Mouse (Mus musculus) common myeloid progenitor, adult 5-6 weeks (primary cell): ENCODE results near the gene Ifrd2. TPM values are rescaled to one million over a fixed set of nuclear protein-coding genes. Genes with fewer than 3 reads are reported as not detected.

ENCODE experiments used
- ATAC-seq: replicated peaks from 2 replicates; pipeline ENCODE4 v1.8.0; 2016; ENCODE audit warnings: low read depth, mild to moderate bottlenecking, moderate TSS enrichment, inconsistent platforms; ENCODE audit not compliant: poor library complexity, severe bottlenecking
- total RNA-seq: library from RNA; stranded (forward); fragments of 200-1000, 187-1606 nt; gene quantifications from 2 replicates; pipeline ENCODE4 v1.2.3, GENCODE M21; 2017

The Ifrd2 gene
- total RNA-seq, 1 experiment from 2014 or later, result 59.7 TPM

- no peak for ATAC-seq
Measured at GRCm38 (mm10) chr9:107631311-107631826, 43.9 kb downstream of the Ifrd2 start.

DNA sequence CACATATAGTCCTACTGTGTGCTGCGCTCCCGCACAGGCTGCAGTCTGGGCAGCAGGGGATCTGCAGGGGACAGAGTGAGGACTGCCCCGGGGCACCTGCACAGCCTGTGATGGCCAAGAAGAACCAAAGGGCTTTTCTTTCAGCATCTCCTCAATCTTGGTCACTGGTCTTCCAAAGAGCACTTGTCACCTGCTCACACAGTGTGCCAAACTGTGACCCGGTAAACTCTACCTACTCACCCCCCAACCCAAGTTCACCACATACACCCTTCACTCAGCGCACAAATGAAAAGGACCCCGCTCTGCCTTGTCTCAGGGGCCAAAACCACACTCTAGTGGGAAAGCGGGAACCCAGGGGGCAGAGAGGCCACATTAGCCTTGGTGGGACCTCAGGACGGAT lies 44.4 kb downstream of the Ifrd2 start:
- no peak for ATAC-seq

- peak; percentile 29 for ATAC-seq
Measured at GRCm38 (mm10) chr9:107632478-107632877, 45.0 kb downstream of the Ifrd2 start.

DNA sequence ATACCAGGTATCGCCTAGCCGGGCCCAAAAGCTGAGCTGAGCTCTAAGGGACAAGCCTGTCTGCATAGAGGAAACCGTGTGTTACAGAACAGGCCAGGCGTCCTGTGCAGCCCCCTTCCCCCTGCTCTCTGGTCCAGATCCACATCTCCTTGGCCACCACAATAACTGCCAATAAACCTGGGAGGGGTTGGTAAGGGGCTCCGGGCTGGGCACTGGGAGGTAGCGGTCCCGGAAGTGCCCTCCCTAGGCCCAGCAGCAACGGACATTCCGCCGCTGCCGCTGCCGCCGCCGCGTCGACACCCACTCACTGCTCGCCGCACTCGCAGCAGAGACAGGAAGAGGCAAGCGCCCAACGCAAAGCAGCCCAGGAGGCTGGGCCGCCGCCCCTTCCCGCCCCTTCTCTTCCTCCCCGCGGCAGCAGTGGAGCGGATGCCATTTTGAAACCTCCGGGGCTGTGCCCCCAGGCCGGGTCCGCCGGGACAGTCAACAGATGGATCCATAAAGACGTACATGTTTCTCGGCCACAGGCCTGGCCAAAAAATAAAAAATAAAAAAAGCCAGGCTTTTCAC lies 45.7 kb downstream of the Ifrd2 start:
- peak; percentile 61 for ATAC-seq

DNA sequence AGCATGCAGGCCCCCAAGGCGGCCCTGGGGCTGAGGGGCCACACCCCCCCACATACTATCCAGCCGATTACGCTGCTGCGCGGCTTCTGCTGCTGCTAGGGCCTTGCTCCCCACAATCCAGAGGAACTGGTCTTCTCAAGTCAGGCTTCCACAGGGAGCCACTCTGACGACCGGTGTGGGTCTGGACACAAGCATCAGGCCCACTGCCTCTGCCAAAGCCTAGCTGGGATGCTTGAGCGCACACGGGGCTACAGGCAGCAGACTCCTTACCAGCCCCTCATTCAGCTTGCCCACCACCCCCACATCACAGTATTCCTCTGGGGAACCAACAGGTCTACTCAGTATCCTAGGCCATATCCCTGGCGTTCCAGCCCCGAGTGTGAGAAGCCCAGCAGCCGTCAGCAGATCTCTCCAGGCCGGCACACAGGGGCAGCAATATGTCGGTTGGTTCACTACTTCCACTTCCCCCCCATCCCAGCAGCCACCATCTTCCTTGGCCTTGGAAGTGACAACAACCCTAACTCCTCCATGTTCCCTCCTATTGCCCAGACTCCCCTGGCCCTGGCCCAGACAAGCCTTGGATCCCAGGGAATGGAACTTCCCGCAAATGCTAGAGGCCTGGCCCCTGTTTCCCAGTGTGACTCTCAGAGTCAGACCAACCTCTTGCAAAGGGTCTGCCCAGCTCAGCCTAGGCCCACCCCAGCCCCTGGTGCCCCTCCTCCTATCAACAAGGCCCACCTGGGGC lies 46.4 kb downstream of the Ifrd2 start:
- ATAC-seq, result no peak

- no peak for ATAC-seq
Measured at GRCm38 (mm10) chr9:107634406-107635278, 47.2 kb downstream of the Ifrd2 start.

DNA sequence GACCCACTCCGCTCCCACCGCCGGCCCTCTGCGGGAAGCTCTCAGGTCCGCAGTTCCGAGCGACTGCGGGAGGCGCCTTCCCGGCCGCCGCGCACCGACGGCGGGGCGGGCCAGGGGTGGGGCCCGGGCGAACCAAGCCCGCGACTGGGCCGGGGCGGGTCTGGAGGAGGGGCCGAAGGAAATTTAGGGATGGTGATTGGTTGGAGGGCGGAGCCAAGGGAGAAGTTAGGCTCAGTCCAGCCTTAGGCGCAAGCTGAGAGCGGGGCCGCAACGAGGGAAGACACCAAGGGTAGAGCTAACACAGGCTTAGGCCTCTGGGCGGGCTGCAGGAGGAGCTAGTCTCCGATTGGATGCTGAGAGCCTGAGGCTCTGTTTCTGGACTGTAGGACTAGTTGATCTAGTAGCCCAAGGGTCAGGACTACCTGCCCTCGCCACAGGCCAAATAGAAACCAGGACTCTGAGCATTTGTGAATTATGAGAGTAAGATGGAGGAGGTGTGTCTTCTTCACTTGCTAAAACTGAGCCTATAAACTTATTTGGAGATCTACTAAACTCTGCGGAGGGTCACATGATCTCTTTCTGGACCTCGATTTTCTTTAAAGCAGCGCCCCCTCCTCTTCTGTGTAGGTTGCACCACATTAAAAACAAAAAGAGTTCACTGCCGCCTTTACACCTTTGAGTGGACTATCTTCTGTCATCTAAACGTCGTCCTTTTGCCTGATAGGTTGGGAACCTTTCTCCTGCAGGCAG lies 48.0 kb downstream of the Ifrd2 start, which contains the start of gene Gnai2:
Gene Gnai2 (minus strand): TSS at position 89 of the 750 bp plus-strand sequence.
- ATAC-seq, result peak; percentile 74

- ATAC-seq, result no peak
Measured at GRCm38 (mm10) chr9:107637070-107637469, 49.6 kb downstream of the Ifrd2 start.

DNA sequence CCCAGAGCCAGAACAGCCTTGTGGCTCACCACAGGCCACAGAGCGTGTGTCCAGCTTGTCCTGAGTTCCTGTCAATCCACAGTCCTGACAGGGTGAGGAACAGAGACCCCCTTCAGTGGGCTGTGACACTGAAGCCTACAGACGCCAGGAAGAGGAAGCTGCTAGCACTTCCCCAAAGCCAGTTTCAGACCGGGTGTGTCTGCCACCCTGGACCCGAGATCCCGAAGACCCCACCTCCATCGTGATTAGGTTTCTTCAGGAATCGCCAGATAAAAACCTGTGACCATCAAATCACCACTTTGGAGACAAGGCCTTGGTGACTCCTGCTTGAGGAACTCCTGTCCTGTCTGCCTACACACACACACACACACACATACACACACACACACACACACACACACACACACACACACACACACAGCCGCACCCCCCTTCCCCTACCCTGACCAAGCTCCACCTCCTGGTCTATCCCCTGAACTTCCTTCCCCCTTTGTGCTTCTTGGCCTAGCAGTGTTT lies 52.9 kb downstream of the Ifrd2 start:
- peak; percentile 63 for ATAC-seq

GRCm38 (mm10) chr9:107641666-107642065 lies 54.2 kb downstream of the Ifrd2 start:
- no peak for ATAC-seq

Other genes starting within 250 kb of the Ifrd2 start
- gene Hemk1, start 249.3 kb upstream of the Ifrd2 start, total RNA-seq, result 8.1 and 16.1 TPM in 2 replicates
- 0.23 and 0.44 TPM in 2 replicates for gene 6430571L13Rik, start 247.0 kb upstream of the Ifrd2 start, total RNA-seq
- 0.19 and 0.37 TPM in 2 replicates for gene Cacna2d2, start 188.0 kb upstream of the Ifrd2 start, total RNA-seq
- 15.1 and 17.2 TPM in 2 replicates for gene Tmem115, start 53.7 kb upstream of the Ifrd2 start, total RNA-seq
- 13.7 and 33.9 TPM in 2 replicates for gene Cyb561d2, start 45.4 kb upstream of the Ifrd2 start, total RNA-seq
- 12.8 and 15.2 TPM in 2 replicates for gene Nprl2, start 45.4 kb upstream of the Ifrd2 start, total RNA-seq
- gene Zmynd10, start 40.3 kb upstream of the Ifrd2 start, total RNA-seq, result not detected in 2 replicates
- 29.3 and 37.4 TPM in 2 replicates for gene Rassf1, start 36.1 kb upstream of the Ifrd2 start, total RNA-seq
- 11.8 and 14.8 TPM in 2 replicates for gene Tusc2, start 24.4 kb upstream of the Ifrd2 start, total RNA-seq
- 6.9 and 7.2 TPM in 2 replicates for gene Hyal2, start 19.7 kb upstream of the Ifrd2 start, total RNA-seq
- 0.53 and 1.2 TPM in 2 replicates for gene Hyal1, start 10.7 kb upstream of the Ifrd2 start, total RNA-seq
- 13.3 TPM in 2 replicates for gene Naa80, start 8.8 kb upstream of the Ifrd2 start, total RNA-seq
- 0.87 and 3.9 TPM in 2 replicates for gene Hyal3, start 6.8 kb upstream of the Ifrd2 start, total RNA-seq
- gene Sema3b, start 21.6 kb downstream of the Ifrd2 start, total RNA-seq, result not detected in 2 replicates
- 319 and 345 TPM in 2 replicates for gene Gnai2, start 47.7 kb downstream of the Ifrd2 start, total RNA-seq
- gene Slc38a3, start 81.9 kb downstream of the Ifrd2 start, total RNA-seq, result not detected in 2 replicates
- not detected in 2 replicates for gene Gnat1, start 92.1 kb downstream of the Ifrd2 start, total RNA-seq
- gene Sema3f, start 122.8 kb downstream of the Ifrd2 start, total RNA-seq, result 0.23 TPM in 1 of 2 replicates, not detected in the other
- gene Rbm5, start 183.4 kb downstream of the Ifrd2 start, total RNA-seq, result 188 and 222 TPM in 2 replicates